Mouse (Mus musculus) hindbrain, embryonic 10.5 days (tissue): ENCODE data around the gene Atp6v1a. TPM values are rescaled to one million over a fixed set of nuclear protein-coding genes. Genes with fewer than 3 reads are reported as not detected.

Experiments
- DNase-seq: peaks from one replicate; pipeline ENCODE4 v3.0.0-alpha.2; 2017; ENCODE audit warnings: low spot score
- H3K27ac ChIP-seq: fragments of 300-500 bp; sonication (generic); 2 replicates; pipeline ENCODE4 v1.5.1; 2016; ENCODE audit warnings: mild to moderate bottlenecking, moderate library complexity
- H3K27me3 ChIP-seq: fragments of 300-500 bp; sonication (generic); 2 replicates; pipeline ENCODE4 v1.6.1; 2016; ENCODE audit warnings: mild to moderate bottlenecking; ENCODE audit not compliant: poor library complexity, insufficient read depth, severe bottlenecking
- H3K36me3 ChIP-seq: fragments of 300-500 bp; sonication (generic); 2 replicates; pipeline ENCODE4 v1.6.1; 2016; ENCODE audit warnings: mild to moderate bottlenecking, moderate library complexity
- H3K4me1 ChIP-seq: fragments of 300-500 bp; sonication (generic); replicated peaks from 2 replicates; pipeline ENCODE4 v1.6.1; 2016; ENCODE audit warnings: mild to moderate bottlenecking
- H3K4me3 ChIP-seq: fragments of 300-500 bp; sonication (generic); 2 replicates; pipeline ENCODE4 v1.5.1; 2016; ENCODE audit warnings: mild to moderate bottlenecking, moderate library complexity
- H3K9me3 ChIP-seq: fragments of 300-500 bp; sonication (generic); 2 replicates; pipeline ENCODE4 v1.6.1; 2016; ENCODE audit warnings: mild to moderate bottlenecking, moderate library complexity
- WGBS: fragments of 180-500 bp; shearing (Covaris S2); methylation state at CpG from one replicate; pipeline ENCODE4 v1.1.7; 2016; 5-methylcytosine and 5-hydroxymethylcytosine counted together
- polyA plus RNA-seq: library from polyadenylated mRNA; unstranded; fragments of >200 nt; fragmentation: Nextera tagmentation; extraction: Ambion mirVana; gene quantifications from 2 replicates; pipeline ENCODE4 v1.2.1, GENCODE M21; 2016

The Atp6v1a gene
- polyA plus RNA-seq, 1 experiment from 2014 or later, result 43.3 TPM

GRCm38 (mm10) chr16:44101181-44101710 lies 38.3 kb downstream of the Atp6v1a start:
- Histone ChIP-seq H3K27ac (no peak overlapping the region), H3K9me3 (no peaks in the 10 kb centered on the region), H3K27me3 (no peaks in the 10 kb centered on the region), H3K4me3 (no peak overlapping the region), H3K36me3 (peaks cover 84% of the 10 kb centered on the region), H3K4me1 (no peaks in the 10 kb centered on the region)
- DNase-seq, result no peak
- WGBS, result 92% methylated on average over 12 of the region's 12 CpGs

GRCm38 (mm10) chr16:44099377-44099776 lies 40.1 kb downstream of the Atp6v1a start:
- Histone ChIP-seq H3K27me3 (no peaks in the 10 kb centered on the region), H3K4me1 (no peaks in the 10 kb centered on the region), H3K36me3 (peaks cover 90% of the 10 kb centered on the region), H3K27ac (no peak overlapping the region), H3K9me3 (no peaks in the 10 kb centered on the region), H3K4me3 (no peak overlapping the region)
- 95% methylated on average over 7 of the region's 7 CpGs for WGBS
- DNase-seq, result no peak

DNA sequence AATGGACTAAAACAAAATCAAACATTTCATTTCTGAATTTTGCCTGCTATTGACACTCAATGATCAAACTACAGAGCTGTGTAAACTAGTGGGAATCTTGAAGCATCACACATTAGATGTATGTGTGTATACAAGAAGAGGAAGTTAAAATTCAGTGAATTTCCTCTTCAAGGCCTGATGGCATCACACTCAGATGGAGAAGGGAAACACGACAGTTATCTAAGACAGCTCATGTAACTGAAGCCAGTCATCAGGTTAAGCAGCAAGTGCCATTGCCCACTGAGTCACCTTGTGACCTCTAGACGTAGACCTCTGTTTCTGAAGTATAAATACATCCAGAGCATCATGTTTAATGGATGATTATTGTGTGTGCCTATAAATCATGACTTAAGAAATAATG lies 51.9 kb downstream of the Atp6v1a start:
- Histone ChIP-seq H3K4me3 (no peak overlapping the region), H3K9me3 (no peaks in the 10 kb centered on the region), H3K27ac (no peak overlapping the region), H3K27me3 (no peaks in the 10 kb centered on the region), H3K4me1 (no peaks in the 10 kb centered on the region), H3K36me3 (peaks cover 94% of the 10 kb centered on the region)
- DNase-seq, result no peak
- WGBS, result 82% methylated on average over 2 of the region's 2 CpGs

GRCm38 (mm10) chr16:44063025-44063894 lies 76.2 kb downstream of the Atp6v1a start, which contains the start of gene Gramd1c:
TSS of gene Gramd1c (minus strand) at chr16:44063345.
- DNase-seq, result peak; percentile 82
- no peaks in the 10 kb centered on the region for H3K9me3 ChIP-seq
- no peaks in the 10 kb centered on the region for H3K27me3 ChIP-seq
- 7% methylated on average over 45 of the region's 45 CpGs for WGBS
- peak within 1 kb of the TSS; percentile 87 for H3K27ac ChIP-seq
- H3K4me1 ChIP-seq, result 0 out of 2 replicates have a peak, but pooled peaks cover 3% of the 10 kb centered on the region
- peak within 1 kb of the TSS; percentile 65 for H3K4me3 ChIP-seq
- H3K36me3 ChIP-seq, result no peaks in the 10 kb centered on the region

DNA sequence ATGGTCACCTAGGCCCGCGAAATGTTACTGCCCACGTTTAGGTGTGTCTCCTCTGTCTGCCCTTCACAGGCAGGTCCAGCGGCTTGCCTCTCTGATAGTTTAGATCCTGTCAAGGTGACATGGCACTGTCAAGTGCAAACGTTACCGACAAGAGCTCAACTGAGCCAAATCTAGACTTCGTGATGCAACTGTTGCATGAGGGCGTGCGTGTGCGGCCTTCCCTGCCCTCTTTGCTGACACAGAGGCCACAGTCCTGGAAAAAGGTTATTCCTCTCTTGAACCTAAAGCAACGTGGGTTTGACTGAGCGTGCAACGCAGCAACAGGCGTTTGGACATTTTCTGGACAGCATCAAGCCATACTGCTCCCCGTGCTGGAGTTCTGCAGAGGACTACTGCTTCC lies 78.2 kb downstream of the Atp6v1a start:
- Histone ChIP-seq H3K27me3 (no peaks in the 10 kb centered on the region), H3K4me1 (0 out of 2 replicates have a peak, but pooled peaks cover 3% of the 10 kb centered on the region), H3K4me3 (no peak overlapping the region), H3K27ac (no peak overlapping the region), H3K36me3 (no peaks in the 10 kb centered on the region), H3K9me3 (no peaks in the 10 kb centered on the region)
- WGBS, result 94% methylated on average over 15 of the region's 15 CpGs
- DNase-seq, result no peak

GRCm38 (mm10) chr16:44060604-44061286 lies 78.8 kb downstream of the Atp6v1a start:
- WGBS, result 94% methylated on average over 18 of the region's 18 CpGs
- no peaks in the 10 kb centered on the region for H3K27me3 ChIP-seq
- H3K36me3 ChIP-seq, result no peaks in the 10 kb centered on the region
- H3K4me1 ChIP-seq, result 0 out of 2 replicates have a peak, but pooled peaks cover 3% of the 10 kb centered on the region
- no peak overlapping the region for H3K4me3 ChIP-seq
- H3K27ac ChIP-seq, result no peak overlapping the region
- DNase-seq, result no peak
- H3K9me3 ChIP-seq, result no peaks in the 10 kb centered on the region

GRCm38 (mm10) chr16:44058745-44059144 lies 80.8 kb downstream of the Atp6v1a start:
- Histone ChIP-seq H3K4me1 (0 out of 2 replicates have a peak, but pooled peaks cover 3% of the 10 kb centered on the region), H3K4me3 (no peak overlapping the region), H3K36me3 (no peaks in the 10 kb centered on the region), H3K27ac (no peak overlapping the region), H3K9me3 (no peaks in the 10 kb centered on the region), H3K27me3 (no peaks in the 10 kb centered on the region)
- peak; percentile 62 for DNase-seq
- 27% methylated on average over 10 of the region's 10 CpGs for WGBS

GRCm38 (mm10) chr16:44055766-44056165 lies 83.7 kb downstream of the Atp6v1a start:
- DNase-seq, result peak; percentile 22
- WGBS, result 51% methylated on average over 8 of the region's 8 CpGs
- Histone ChIP-seq H3K9me3 (no peaks in the 10 kb centered on the region), H3K27me3 (no peaks in the 10 kb centered on the region), H3K4me3 (no peak overlapping the region), H3K4me1 (no peaks in the 10 kb centered on the region), H3K27ac (no peak overlapping the region), H3K36me3 (no peaks in the 10 kb centered on the region)

DNA sequence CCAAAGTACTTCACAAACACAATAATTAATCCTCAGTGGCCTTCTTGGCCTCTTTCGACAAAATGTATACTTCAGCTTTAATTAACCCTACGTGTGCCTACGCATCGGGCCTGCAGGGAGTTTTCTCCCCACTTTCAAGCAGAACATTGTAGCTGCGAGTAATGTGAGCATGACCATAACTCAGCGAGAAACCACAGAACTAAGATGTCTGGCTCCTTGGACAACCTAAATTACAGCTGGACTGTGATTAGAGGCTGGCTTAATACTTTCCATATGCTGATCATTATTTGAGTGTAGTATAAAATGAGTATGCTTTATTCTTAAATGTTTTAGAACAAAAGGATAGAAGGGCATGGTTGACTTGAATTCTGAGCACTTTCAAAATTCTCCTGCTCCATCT lies 86.2 kb downstream of the Atp6v1a start:
- H3K36me3 ChIP-seq, result no peaks in the 10 kb centered on the region
- no peak overlapping the region for H3K4me3 ChIP-seq
- no peaks in the 10 kb centered on the region for H3K9me3 ChIP-seq
- no peaks in the 10 kb centered on the region for H3K4me1 ChIP-seq
- no peak overlapping the region for H3K27ac ChIP-seq
- WGBS, result 83% methylated on average over 6 of the region's 6 CpGs
- no peak for DNase-seq
- H3K27me3 ChIP-seq, result no peaks in the 10 kb centered on the region

DNA sequence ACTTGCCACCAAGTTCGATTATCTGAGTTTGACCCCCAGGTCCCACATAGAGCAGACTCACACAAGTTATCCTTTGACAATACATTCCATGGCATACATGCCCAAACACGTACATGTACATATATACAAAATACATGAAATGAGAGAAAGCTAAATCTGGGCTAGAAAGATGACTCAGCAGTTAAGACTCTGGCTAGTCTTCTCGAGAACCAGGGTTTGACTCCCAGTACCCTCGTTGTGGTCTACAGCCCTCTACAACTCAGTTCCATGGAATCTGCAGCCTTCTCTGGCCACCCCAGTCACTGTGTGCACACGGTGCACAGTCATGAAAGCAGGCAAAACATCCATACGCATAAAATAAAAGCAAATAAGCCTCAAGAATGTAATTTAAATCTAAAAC lies 87.1 kb downstream of the Atp6v1a start:
- DNase-seq, result no peak
- no peaks in the 10 kb centered on the region for H3K4me1 ChIP-seq
- H3K36me3 ChIP-seq, result no peaks in the 10 kb centered on the region
- H3K27me3 ChIP-seq, result no peaks in the 10 kb centered on the region
- 83% methylated on average over 6 of the region's 6 CpGs for WGBS
- H3K27ac ChIP-seq, result no peak overlapping the region
- H3K9me3 ChIP-seq, result no peaks in the 10 kb centered on the region
- no peak overlapping the region for H3K4me3 ChIP-seq

GRCm38 (mm10) chr16:44050139-44050538 lies 89.4 kb downstream of the Atp6v1a start:
- Histone ChIP-seq H3K4me1 (no peaks in the 10 kb centered on the region), H3K27ac (no peak overlapping the region), H3K36me3 (no peaks in the 10 kb centered on the region), H3K9me3 (0 out of 2 replicates have a peak, but pooled peaks cover 3% of the 10 kb centered on the region), H3K4me3 (no peak overlapping the region), H3K27me3 (no peaks in the 10 kb centered on the region)
- WGBS, result 85% methylated on average over 5 of the region's 5 CpGs
- no peak for DNase-seq

GRCm38 (mm10) chr16:44039112-44039511 lies 100.4 kb downstream of the Atp6v1a start:
- no peak for DNase-seq
- H3K4me1 ChIP-seq, result no peaks in the 10 kb centered on the region
- H3K27ac ChIP-seq, result no peak overlapping the region
- H3K27me3 ChIP-seq, result no peaks in the 10 kb centered on the region
- H3K9me3 ChIP-seq, result no peaks in the 10 kb centered on the region
- H3K36me3 ChIP-seq, result no peaks in the 10 kb centered on the region
- WGBS, result 83% methylated on average over 4 of the region's 4 CpGs
- no peak overlapping the region for H3K4me3 ChIP-seq
